Mouse (Mus musculus): ENCODE measurements around the gene Mypn.
A peak's percentile ranks its signal among the peaks of the same experiment; 100 is the strongest.

- no peak for TF ChIP-seq CTCF (IDR thresholded peaks at IDR 0.05; ENCODE audit: borderline replicate concordance, insufficient read depth, low read depth, low read length)
- peak; percentile 94 for TF ChIP-seq POLR2A (IDR thresholded peaks at IDR 0.05; ENCODE audit: borderline replicate concordance, insufficient read depth, low read length)
Measured at GRCm38 (mm10) chr10:63243493-63244054, 39.8 kb upstream of the Mypn start, which contains the start of gene Herc4.

Measured in cerebellum, adult 2 months (tissue).